Mouse (Mus musculus) cerebellum, postnatal 36 days (tissue): ENCODE results near the gene Otud7a.
A peak's percentile ranks its signal among the peaks of the same experiment; 100 is the strongest.

ENCODE experiments used
- DNase-seq, 2 experiments: peaks; one replicate each; pipeline ENCODE4 v3.0.0; 2021 to 2022; ENCODE audit warnings: mixed read lengths in 2 of 2

Gene Otud7a

DNA sequence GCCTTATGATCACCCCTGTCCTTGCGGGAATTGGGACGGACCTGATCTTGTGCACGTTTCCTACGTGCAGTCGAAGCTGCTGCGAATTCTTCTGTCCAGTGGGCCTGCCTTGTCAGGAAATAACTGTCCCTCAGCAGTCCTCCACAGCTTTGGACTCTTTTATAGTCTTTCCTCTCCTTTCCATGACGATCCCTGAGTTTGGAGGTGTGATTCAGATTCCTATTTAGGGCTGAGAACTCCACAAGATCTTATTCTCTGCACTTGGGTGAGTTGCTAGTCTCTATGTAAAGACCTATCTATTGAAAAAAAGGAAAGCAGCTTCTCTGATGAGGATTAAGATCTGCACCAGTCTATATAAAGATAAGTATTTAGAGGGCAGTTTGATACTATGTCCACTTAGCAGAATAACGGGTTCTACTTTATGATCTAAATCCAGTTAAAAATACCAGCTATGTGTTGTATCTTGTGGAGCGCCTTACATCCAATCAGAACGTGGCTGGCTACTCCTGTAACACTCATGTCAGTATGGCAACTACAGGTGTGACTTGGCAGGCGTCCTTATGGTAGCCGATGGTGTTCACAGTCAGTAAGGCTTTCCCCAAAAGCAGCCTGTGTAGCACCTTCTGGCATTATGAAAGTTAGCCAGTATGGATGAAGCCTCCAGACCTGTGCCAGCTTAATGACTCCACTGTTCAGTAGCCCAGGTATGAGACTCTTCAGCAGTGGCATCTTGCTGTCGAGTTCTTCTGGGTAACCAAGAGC, 274.8 kb downstream of the Otud7a start:
- DNase-seq: peak; percentile 50 to 57

- DNase-seq: no peak
Observed at GRCm38 (mm10) chr7:63720682-63721081, 276.1 kb downstream of the Otud7a start.

GRCm38 (mm10) chr7:63725040-63725729, 280.6 kb downstream of the Otud7a start:
- DNase-seq: no peak

DNA sequence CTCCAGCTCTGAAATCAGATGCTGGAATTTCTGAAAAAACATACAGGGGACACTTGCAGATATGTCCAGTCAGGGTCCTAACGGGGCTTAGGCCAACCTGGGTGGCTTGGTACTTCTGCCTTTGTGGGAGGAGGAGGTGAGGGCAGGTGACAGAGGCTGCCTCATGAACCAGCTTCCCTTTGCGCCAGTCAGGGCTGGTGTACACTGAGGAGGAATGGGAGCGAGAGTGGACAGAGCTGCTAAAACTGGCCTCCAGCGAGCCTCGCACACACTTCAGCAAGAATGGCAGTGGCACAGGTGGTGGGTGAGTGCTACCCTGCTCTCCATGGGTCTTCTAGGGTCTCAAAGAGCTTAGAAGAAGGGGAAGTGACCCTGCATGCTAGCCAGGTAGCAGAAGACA, 285.1 kb downstream of the Otud7a start:
- DNase-seq: no peak

DNA sequence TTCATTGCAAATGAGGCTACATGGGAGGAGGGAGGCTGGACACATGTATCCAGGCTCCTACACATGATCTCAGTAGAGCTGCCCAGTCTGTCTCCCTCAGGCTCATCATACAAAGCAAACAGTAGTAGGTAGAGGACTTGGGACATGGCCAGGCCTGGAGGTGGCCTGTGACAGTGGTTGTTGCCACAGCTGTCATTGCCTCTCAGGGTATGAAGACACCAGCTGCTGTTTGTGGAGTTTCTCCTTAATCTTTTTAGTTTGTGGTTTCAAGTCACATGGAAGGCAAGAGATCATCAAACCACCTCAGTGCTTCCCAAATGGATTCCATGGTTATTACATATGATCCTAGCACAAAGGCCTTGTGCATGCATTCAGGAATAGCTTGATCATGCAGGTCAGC, 285.5 kb downstream of the Otud7a start:
- DNase-seq: no peak

DNA sequence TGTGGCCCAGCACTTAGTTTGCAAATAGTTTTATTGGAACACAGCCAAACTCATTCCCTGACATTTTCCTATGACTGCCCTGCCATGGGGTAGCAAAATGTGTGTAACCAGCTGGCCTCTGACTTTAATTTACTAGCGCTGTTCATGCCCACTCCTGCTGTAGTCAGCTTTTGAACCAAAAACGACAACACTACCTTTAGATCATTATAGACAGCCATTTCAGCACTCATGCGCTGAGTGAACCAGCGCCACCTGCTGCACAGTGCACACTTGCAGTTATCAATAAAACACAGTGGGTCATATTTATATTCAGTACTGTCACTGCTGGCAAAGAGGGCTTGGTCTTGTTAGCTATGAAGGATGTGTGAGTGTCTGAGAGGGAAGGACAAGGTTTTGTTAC, 293.2 kb downstream of the Otud7a start:
- peak; percentile 31 to 36 for DNase-seq

DNA sequence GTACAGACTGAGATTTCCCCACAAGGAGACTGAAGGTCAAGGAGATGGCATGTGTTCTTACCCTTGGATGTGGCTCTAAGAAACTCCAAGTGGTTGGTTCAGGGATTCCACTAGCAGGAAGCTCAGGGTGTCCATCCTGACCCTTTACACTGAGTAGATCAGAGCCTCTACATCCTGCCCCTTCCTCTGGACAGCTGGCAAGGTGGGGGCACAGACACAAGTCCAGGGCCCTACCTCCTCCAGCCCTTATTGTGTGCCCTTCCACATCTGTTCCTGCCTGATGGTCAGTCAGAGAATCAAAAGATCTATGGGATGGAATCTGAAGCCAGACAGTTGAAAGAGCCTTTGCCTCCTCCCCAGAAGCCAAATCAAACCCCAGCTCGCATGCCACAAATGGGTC, 293.6 kb downstream of the Otud7a start:
- no peak for DNase-seq

GRCm38 (mm10) chr7:63743116-63743515, 298.6 kb downstream of the Otud7a start:
- no peak for DNase-seq

GRCm38 (mm10) chr7:63752081-63752480, 307.5 kb downstream of the Otud7a start:
- peak; percentile 57 to 69 for DNase-seq

DNA sequence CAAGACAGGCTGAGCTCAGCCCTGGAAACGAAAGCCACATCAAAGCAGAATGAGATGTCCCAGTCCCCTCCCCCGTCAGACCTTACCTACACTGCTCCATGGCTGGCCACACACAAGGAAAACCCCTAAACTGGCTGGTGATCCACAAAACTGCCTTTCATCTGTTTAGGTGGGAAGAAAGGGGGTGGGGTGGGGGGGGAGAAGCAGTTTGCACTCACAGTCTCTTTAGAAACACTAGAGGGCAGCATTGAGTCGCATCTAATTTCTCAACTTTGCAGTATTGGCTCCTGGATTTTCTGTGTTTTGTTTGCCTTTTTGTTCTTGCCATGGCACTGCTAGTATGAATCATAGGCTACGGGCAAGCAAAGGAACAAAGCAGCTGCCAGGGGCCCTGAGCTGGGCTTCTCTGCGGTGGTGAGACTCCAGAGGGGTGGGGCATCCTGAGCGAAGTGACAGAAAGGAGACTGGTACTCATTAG, 308.8 kb downstream of the Otud7a start:
- DNase-seq: peak; percentile 63 to 73

DNA sequence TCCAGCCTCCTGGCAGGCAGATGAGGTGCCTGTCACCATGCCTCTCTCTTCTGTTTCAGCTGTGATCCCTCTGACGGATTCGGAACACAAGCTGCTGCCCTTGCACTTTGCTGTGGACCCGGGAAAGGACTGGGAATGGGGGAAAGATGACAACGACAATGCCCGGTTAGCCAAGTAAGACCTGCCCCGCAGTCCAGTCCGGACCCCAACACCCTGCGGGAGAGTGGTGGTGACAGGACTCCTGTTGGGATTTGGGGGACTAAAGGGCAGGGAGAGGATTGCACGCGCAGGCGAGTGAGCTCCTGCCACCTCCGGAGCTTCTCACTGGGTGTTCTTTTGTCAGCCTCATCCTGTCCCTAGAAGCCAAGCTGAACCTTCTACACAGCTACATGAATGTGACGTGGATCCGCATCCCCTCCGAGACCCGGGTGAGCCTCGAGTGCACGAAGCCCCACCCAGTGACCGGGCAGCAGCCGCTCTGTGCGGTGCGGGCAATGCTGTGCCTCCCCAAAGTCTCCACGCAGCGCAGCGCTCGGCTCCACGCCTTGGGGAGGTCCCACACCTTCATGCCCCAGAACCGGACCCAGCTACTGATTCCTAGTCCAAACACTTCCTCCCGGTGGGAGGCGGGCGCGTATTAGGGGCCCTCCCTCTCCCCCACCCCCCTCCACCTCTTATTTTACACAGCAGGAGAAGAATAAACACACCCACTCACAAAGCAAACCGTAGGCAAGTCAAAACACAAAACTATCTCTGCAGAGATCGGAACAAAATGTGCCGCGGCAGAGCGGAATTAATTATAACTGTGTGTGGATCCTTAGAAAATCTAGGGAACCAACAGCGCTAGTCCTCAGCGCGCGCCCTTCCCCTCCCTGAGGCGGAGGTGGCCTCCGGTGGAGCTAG, 310.3 kb downstream of the Otud7a start:
- peak; percentile 29 to 30 for DNase-seq

DNA sequence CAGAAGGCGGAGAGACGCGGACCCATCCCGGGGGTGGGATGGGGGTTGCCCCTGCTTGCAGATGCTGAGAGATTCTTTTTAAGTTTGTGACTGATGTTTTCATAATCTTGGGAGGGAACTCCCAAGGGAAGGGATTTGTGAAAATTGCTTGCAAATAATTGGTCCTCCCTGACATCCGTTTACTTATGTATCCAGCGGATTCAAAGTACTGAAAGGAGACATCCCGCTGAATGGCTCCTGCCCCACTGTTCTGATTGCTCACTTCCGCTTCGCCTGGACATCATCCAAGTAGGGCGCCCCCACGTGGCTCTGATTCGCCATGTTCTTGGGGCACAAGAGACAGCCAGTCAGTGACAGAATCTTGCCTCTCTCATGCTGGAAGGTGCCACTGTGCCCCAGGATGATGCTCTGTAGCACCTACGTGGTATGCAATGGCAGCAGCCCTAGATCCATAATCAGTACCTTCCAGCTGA, 311.0 kb downstream of the Otud7a start:
- peak; percentile 82 to 86 for DNase-seq

GRCm38 (mm10) chr7:63757136-63757677, 312.7 kb downstream of the Otud7a start:
- DNase-seq: peak in 1 of 2 experiments; percentile 32

- peak in 1 of 2 experiments; percentile 46 for DNase-seq
Observed at GRCm38 (mm10) chr7:63757678-63758239, 313.2 kb downstream of the Otud7a start.

DNA sequence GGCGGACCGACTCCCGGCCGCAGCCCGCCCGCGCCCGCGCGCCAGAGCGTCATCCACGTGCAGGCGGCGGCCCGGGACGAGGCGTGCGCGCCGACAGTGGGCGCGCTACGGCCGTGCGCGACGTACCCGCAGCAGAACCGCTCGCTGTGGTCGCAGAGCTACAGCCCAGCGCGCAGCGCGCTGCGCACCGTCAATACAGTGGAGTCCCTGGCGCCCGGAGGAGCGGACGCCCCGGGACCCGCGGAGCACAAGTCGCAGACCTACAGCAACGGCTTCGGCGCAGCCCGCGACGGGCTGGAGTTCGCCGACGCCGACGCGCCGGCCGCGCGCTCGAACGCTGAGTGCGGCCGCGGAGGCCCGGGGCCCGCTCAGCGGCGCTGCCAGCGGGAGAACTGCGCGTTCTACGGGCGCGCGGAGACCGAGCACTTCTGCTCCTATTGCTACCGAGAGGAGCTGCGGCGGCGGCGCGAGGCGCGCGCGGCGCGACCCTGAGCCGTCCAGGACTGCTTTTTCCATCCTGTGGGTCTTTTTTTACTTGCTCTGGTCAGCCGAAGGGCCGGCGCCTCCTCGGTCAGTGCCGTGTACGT, 313.8 kb downstream of the Otud7a start:
- peak in 1 of 2 experiments; percentile 27 for DNase-seq

GRCm38 (mm10) chr7:63759606-63760005, 315.1 kb downstream of the Otud7a start:
- peak in 1 of 2 experiments; percentile 17 for DNase-seq

GRCm38 (mm10) chr7:63762529-63762928, 318.0 kb downstream of the Otud7a start:
- peak in 1 of 2 experiments; percentile 5 for DNase-seq

DNA sequence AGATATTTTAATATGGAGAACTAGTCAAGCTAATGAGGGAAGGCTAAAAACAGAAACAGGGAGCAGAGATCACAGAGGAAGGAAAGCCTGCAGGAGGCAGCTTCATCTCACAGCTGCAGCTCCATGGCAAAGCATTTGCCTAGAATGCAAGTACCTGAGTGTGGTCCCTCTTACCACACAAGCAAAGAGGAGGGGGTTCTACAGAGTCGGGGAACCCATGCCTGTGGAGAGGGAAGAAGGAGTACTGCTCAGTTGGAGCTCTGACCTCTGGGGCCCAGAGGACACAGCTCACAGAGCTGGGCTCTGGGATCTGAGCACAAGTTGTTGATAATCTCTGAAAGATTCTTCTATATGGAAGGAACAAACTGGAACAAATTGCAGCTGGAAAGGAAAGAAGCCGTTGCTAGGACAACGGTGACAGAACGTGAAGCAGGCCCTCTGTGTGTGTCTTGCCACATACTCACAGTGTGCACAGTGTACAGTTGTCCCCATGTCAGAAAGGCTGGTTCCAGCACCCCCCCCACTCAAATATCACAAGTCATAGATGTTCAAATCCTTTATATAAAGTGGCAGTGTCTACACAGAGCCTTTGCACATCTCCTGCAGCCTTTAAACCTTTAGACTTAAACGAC, 324.0 kb downstream of the Otud7a start:
- no peak for DNase-seq

DNA sequence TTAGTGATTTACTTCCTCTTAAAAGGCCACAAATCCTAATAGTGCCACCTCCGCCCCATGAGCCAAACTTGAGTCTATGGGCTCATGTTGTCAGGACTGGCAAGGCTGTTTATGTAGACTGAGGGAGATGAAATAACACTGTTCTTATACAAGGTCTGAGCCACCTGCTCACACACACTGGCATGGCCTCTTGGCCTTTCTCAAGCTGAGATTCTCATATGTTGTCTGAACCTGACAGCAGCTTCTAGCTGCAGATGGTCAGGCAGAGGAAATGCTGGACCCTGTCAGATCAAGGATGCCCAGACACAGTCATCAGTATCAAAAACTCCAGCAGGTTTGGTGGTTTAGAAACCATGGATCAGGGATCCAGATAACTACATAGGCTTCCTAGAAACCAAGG, 328.7 kb downstream of the Otud7a start:
- no peak for DNase-seq

DNA sequence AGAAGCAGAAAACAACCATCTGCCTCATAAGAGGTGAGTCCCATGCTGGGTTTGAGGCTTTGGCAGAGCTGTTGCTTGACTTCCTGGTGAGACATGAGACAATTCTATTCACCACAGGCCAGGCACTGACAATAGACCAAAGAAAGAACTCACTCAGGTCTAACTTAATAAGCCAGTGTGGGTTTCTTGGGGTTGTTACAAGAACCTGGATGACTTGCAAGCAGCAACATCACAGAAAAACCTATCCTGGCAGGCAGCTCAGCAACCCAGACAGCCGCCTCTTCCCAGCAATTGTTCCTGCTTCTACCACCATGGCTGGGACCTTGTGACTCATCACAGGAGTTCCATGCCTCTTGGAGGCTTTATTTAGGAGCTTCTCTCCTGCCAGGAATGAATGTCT, 329.7 kb downstream of the Otud7a start:
- DNase-seq: peak; percentile 33 to 53

DNA sequence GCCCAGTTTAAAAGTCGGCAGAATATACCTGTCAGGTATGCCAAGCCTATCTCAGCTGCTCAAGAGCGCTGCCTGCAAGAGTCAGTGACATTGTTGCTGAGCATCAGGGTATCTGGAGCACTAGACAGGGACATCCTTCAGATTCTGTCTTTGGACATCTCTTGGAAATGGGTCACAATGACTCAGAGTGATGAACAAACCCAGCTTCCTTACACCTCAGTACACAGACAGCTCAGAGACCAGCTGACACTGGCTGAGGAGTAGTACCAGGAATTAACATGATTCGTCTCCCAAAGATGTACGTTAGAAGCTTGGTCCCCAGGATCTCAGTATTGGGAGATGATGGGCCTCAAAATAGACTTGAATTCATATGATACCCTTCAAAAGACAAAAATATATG, 332.8 kb downstream of the Otud7a start:
- peak in 1 of 2 experiments; percentile 44 for DNase-seq
